Mouse (Mus musculus): ENCODE measurements around the gene Gpr182. TPM values are rescaled to one million over a fixed set of nuclear protein-coding genes. Genes with fewer than 3 reads are reported as not detected.
A peak's percentile ranks its signal among the peaks of the same experiment; 100 is the strongest.
"Not testable (repeated sequence)": the region's sequence is repeated elsewhere in the genome, so short reads cannot be mapped to it uniquely, and the experiment has no call there.

Gene Gpr182
- polyA plus RNA-seq (2015; fragmentation: Nextera tagmentation; extraction: Ambion mirVana): 2.7 and 2.8 TPM in 2 replicates

- Histone ChIP-seq H3K27ac (ENCODE audit: low read length) (no peak within 1 kb of the TSS), H3K4me1 (ENCODE audit: control insufficient read depth, insufficient read depth, low read length) (peaks cover 20% of the 10 kb centered on the region), H3K27me3 (ENCODE audit: control insufficient read depth, insufficient read depth, low read length) (no peaks in the 10 kb centered on the region), H3K4me2 (ENCODE audit: low read depth, low read length) (peak within 1 kb of the TSS; percentile 16; the same call in 1 of the 2 replicates), H3K9ac (ENCODE audit: low read length) (no peak within 1 kb of the TSS; the same call in 1 of the 2 replicates), H3K36me3 (ENCODE audit: control insufficient read depth, insufficient read depth, low read length) (no peaks in the 10 kb centered on the region), H3K4me3 (replicated peaks; ENCODE audit: low read length) (peak within 1 kb of the TSS; percentile 10), H3K9me3 (replicated peaks; ENCODE audit: control insufficient read depth, low read length) (no peaks in the 10 kb centered on the region)
- 46% methylated on average over 8 of the region's 8 CpGs for WGBS
- no peak for ATAC-seq (ENCODE audit: insufficient read depth, low FRiP score)
These were observed at the start of gene Gpr182 for GRCm38 (mm10) chr10:127751548-127751947. Gpr182 (minus strand) TSS chr10:127751732.

DNA sequence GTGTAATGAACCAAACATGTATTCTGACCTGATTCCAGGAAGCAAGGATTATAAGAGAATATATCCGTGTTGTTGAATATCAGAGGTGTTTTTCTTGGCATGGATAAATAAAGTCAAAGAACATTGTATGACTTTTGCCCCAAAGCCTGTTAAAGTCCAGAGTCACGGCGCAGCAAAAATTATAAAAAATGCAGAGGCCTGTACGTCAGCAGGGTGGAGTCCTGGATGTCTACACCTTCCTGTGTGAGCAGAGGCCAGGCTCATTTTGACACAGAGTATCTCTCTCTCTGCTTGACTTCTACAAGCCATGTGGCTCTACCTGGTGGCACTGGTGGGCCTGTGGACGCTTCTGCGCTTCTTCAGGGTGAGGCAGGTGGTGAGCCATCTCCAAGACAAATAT is 49.4 kb upstream of the Gpr182 start, which contains the start of gene Rdh16:
Rdh16 (plus strand) TSS at position 262 of the 400 bp plus-strand sequence.
- WGBS: 84% methylated on average over 6 of the region's 6 CpGs
- no peak for ATAC-seq (ENCODE audit: insufficient read depth, low FRiP score)

GRCm38 (mm10) chr10:127799295-127799694 is 47.8 kb upstream of the Gpr182 start:
- 67% methylated on average over 1 of the region's 1 CpGs for WGBS
- Histone ChIP-seq H3K4me3 (replicated peaks; ENCODE audit: low read length) (no peak overlapping the region), H3K4me2 (ENCODE audit: low read depth, low read length) (no peak overlapping the region), H3K9ac (ENCODE audit: low read length) (no peak overlapping the region), H3K4me1 (ENCODE audit: control insufficient read depth, insufficient read depth, low read length) (no peaks in the 10 kb centered on the region), H3K27me3 (ENCODE audit: control insufficient read depth, insufficient read depth, low read length) (no peaks in the 10 kb centered on the region), H3K27ac (ENCODE audit: low read length) (no peak overlapping the region), H3K36me3 (ENCODE audit: control insufficient read depth, insufficient read depth, low read length) (no peaks in the 10 kb centered on the region), H3K9me3 (replicated peaks; ENCODE audit: control insufficient read depth, low read length) (0 out of 2 replicates have a peak, but pooled peaks cover 3% of the 10 kb centered on the region)
- no peak for ATAC-seq (ENCODE audit: insufficient read depth, low FRiP score)

More for the DNA sequence above, 49.4 kb upstream of the Gpr182 start, which contains the start of gene Rdh16:
- H3K27me3 ChIP-seq (ENCODE audit: control insufficient read depth, insufficient read depth, low read length): no peaks in the 10 kb centered on the region
- 0 out of 2 replicates have a peak, but pooled peaks cover 3% of the 10 kb centered on the region for H3K9me3 ChIP-seq (replicated peaks; ENCODE audit: control insufficient read depth, low read length)
- no peaks in the 10 kb centered on the region for H3K36me3 ChIP-seq (ENCODE audit: control insufficient read depth, insufficient read depth, low read length)
- no peak within 1 kb of the TSS for H3K27ac ChIP-seq (ENCODE audit: low read length)
- no peak within 1 kb of the TSS for H3K4me2 ChIP-seq (ENCODE audit: low read depth, low read length)
- H3K4me3 ChIP-seq (replicated peaks; ENCODE audit: low read length): no peak within 1 kb of the TSS
- H3K9ac ChIP-seq (ENCODE audit: low read length): no peak within 1 kb of the TSS
- H3K4me1 ChIP-seq (ENCODE audit: control insufficient read depth, insufficient read depth, low read length): no peaks in the 10 kb centered on the region

GRCm38 (mm10) chr10:127785411-127785810 is 33.9 kb upstream of the Gpr182 start:
- H3K27ac ChIP-seq (ENCODE audit: low read length); H3K4me2 ChIP-seq (ENCODE audit: low read depth, low read length); H3K4me3 ChIP-seq (replicated peaks; ENCODE audit: low read length); H3K36me3 ChIP-seq (ENCODE audit: control insufficient read depth, insufficient read depth, low read length); H3K9ac ChIP-seq (ENCODE audit: low read length); H3K4me1 ChIP-seq (ENCODE audit: control insufficient read depth, insufficient read depth, low read length); H3K9me3 ChIP-seq (replicated peaks; ENCODE audit: control insufficient read depth, low read length); H3K27me3 ChIP-seq (ENCODE audit: control insufficient read depth, insufficient read depth, low read length); ATAC-seq (ENCODE audit: insufficient read depth, low FRiP score): not testable (repeated sequence)
- 78% methylated on average over 1 of the region's 1 CpGs for WGBS

DNA sequence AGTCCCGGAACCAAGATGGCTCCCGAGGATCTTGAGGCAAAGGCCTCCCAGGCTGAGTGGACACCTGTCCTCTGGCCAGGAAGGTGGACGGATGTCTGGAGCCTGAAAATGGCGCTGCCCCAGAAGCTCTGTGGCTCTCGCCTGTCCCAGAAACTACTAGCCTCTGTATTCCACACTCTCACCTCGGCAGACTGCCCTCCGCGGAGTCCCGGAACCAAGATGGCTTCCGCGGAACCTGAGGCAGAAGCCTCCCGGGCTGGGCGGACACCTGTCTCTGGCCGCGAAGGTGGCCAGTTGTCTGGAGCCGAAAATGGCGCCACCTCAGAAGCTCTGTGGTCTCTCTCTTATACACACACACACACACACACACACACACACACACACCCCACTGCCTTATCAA is 30.8 kb upstream of the Gpr182 start:
- not testable (repeated sequence) for H3K9me3 ChIP-seq (replicated peaks; ENCODE audit: control insufficient read depth, low read length); H3K27ac ChIP-seq (ENCODE audit: low read length); H3K36me3 ChIP-seq (ENCODE audit: control insufficient read depth, insufficient read depth, low read length); H3K4me2 ChIP-seq (ENCODE audit: low read depth, low read length); H3K27me3 ChIP-seq (ENCODE audit: control insufficient read depth, insufficient read depth, low read length); ATAC-seq (ENCODE audit: insufficient read depth, low FRiP score); H3K9ac ChIP-seq (ENCODE audit: low read length); H3K4me3 ChIP-seq (replicated peaks; ENCODE audit: low read length); H3K4me1 ChIP-seq (ENCODE audit: control insufficient read depth, insufficient read depth, low read length)
- WGBS: 94% methylated on average over 17 of the region's 17 CpGs

DNA sequence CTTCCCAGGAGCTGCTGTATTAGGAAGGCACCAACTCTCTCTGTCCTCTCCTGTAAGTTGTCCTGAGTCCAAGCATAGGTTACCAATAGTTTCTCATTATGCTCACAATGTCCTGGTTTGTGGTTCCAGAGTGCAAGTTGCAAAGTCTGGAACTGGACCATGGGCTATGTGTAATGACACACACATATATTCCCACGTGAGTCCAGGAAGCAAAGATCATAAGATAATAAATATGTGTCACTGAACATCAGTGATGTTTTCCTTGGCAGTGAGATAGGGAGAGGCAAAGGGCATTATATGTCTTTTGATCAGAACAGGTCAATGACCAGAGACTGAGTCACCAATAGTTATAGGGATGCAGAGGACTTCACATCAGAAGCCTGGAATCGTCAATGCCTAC is 24.5 kb upstream of the Gpr182 start, which contains the start of gene Rdh9:
Rdh9 (plus strand) TSS at position 376 of the 400 bp plus-strand sequence.
- no peaks in the 10 kb centered on the region for H3K9me3 ChIP-seq (replicated peaks; ENCODE audit: control insufficient read depth, low read length)
- ATAC-seq (ENCODE audit: insufficient read depth, low FRiP score): no peak
- H3K27ac ChIP-seq (ENCODE audit: low read length): no peak within 1 kb of the TSS
- no peak within 1 kb of the TSS for H3K4me2 ChIP-seq (ENCODE audit: low read depth, low read length)
- no peak within 1 kb of the TSS for H3K4me3 ChIP-seq (replicated peaks; ENCODE audit: low read length)
- H3K36me3 ChIP-seq (ENCODE audit: control insufficient read depth, insufficient read depth, low read length): no peaks in the 10 kb centered on the region
- 73% methylated on average over 2 of the region's 2 CpGs for WGBS
- H3K4me1 ChIP-seq (ENCODE audit: control insufficient read depth, insufficient read depth, low read length): no peaks in the 10 kb centered on the region
- H3K9ac ChIP-seq (ENCODE audit: low read length): no peak within 1 kb of the TSS
- no peaks in the 10 kb centered on the region for H3K27me3 ChIP-seq (ENCODE audit: control insufficient read depth, insufficient read depth, low read length)

DNA sequence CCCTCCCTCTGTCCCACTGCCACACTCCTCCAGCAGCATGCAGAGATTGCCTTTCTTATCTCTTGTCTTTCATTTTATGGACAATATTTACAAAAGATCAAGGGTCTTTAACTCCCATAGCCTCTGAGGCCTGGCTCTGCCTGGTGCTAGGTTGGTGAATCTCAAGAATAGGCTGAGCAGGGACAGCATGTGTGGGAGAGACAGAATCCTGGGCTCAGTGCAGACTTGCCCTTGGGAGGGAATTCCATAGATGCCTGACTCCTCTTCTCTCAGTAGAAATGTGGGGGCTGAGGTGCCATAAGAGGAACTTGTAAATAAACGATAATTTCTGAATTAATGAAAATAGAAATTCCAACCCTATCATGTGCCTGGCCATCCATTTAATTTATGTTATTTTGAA is 15.0 kb upstream of the Gpr182 start:
- Histone ChIP-seq H3K4me3 (replicated peaks; ENCODE audit: low read length) (no peak overlapping the region), H3K36me3 (ENCODE audit: control insufficient read depth, insufficient read depth, low read length) (no peaks in the 10 kb centered on the region), H3K27me3 (ENCODE audit: control insufficient read depth, insufficient read depth, low read length) (no peaks in the 10 kb centered on the region), H3K4me1 (ENCODE audit: control insufficient read depth, insufficient read depth, low read length) (no peaks in the 10 kb centered on the region; the same call in 1 of the 2 replicates), H3K4me2 (ENCODE audit: low read depth, low read length) (no peak overlapping the region), H3K9ac (ENCODE audit: low read length) (no peak overlapping the region), H3K27ac (ENCODE audit: low read length) (no peak overlapping the region), H3K9me3 (replicated peaks; ENCODE audit: control insufficient read depth, low read length) (no peaks in the 10 kb centered on the region)
- ATAC-seq (ENCODE audit: insufficient read depth, low FRiP score): no peak
- WGBS: 78% methylated on average over 1 of the region's 1 CpGs

- Histone ChIP-seq H3K4me3 (replicated peaks; ENCODE audit: low read length) (no peak overlapping the region), H3K4me1 (ENCODE audit: control insufficient read depth, insufficient read depth, low read length) (no peaks in the 10 kb centered on the region; the same call in 1 of the 2 replicates), H3K9me3 (replicated peaks; ENCODE audit: control insufficient read depth, low read length) (no peaks in the 10 kb centered on the region), H3K36me3 (ENCODE audit: control insufficient read depth, insufficient read depth, low read length) (no peaks in the 10 kb centered on the region), H3K27me3 (ENCODE audit: control insufficient read depth, insufficient read depth, low read length) (no peaks in the 10 kb centered on the region), H3K27ac (ENCODE audit: low read length) (no peak overlapping the region), H3K4me2 (ENCODE audit: low read depth, low read length) (no peak overlapping the region), H3K9ac (ENCODE audit: low read length) (no peak overlapping the region)
- 0 out of 2 replicates have a peak, but pooled peaks have one; percentile 21 for ATAC-seq (ENCODE audit: insufficient read depth, low FRiP score)
- WGBS: 47% methylated on average over 12 of the region's 12 CpGs
These were observed 12.6 kb upstream of the Gpr182 start for GRCm38 (mm10) chr10:127763914-127764680.

- H3K4me2 ChIP-seq (ENCODE audit: low read depth, low read length); H3K9ac ChIP-seq (ENCODE audit: low read length); H3K4me3 ChIP-seq (replicated peaks; ENCODE audit: low read length); H3K36me3 ChIP-seq (ENCODE audit: control insufficient read depth, insufficient read depth, low read length); H3K9me3 ChIP-seq (replicated peaks; ENCODE audit: control insufficient read depth, low read length); ATAC-seq (ENCODE audit: insufficient read depth, low FRiP score); H3K4me1 ChIP-seq (ENCODE audit: control insufficient read depth, insufficient read depth, low read length); H3K27ac ChIP-seq (ENCODE audit: low read length); H3K27me3 ChIP-seq (ENCODE audit: control insufficient read depth, insufficient read depth, low read length): not testable (repeated sequence)
- 84% methylated on average over 10 of the region's 10 CpGs for WGBS
These were observed 11.4 kb upstream of the Gpr182 start for GRCm38 (mm10) chr10:127762926-127763325.
